ENCODE assay signal across 8 mouse cellular contexts in the genomic region with DNA sequence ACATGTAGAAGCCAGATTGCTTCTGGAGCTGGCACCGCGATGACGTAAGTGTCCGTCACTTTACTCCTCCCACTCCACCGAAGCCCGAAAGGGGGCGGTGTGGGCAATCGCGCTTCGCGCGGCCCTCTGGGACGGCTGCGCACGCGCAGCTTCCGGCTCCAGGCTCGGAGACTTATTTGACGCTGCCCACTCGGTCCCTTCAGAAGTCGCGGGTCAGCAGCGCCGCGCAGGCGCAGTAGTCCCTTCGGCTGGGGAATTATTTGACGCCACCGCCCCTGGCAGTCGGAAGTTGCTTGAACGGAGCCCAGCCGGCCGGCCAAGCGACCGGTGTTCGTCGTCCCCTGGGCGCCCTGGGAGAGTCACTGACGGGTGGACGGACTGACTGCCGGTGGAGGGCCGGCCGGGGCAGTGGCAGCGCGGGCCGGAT. TPM values are rescaled to one million over a fixed set of nuclear protein-coding genes. Genes with fewer than 3 reads are reported as not detected.
DNase-seq lines count a peak whose midpoint lies in the region; ATAC-seq and TF ChIP-seq lines count a peak whose summit lies in the region.

Gene Ralgapb (plus strand): TSS at position 254 of the 427 bp plus-strand sequence.

- peak; percentile 31; the same call in 1 of the 2 replicates for TF ChIP-seq CTCF in cortical plate, adult 2 months (IDR thresholded peaks at IDR 0.05; ENCODE audit: extremely low read depth, insufficient read depth, low read length)

- no peaks in the 10 kb centered on the region for H3K9me3 ChIP-seq in megakaryocyte, embryonic 14.5 days

- peaks cover 12% of the 10 kb centered on the region for H3K4me1 ChIP-seq in cortical plate, adult 2 months (ENCODE audit: control insufficient read depth, insufficient read depth, low read length)
- peaks cover 52% of the 10 kb centered on the region for H3K4me1 ChIP-seq in megakaryocyte, embryonic 14.5 days

- peak; percentile 96 to 98 for DNase-seq in gastrocnemius, adult 8-10 months (ENCODE audit: low spot score in 2 of 2)
- peak; percentile 99 for DNase-seq in hindlimb bud, embryonic 11.5 days (ENCODE audit: extremely low spot score, low read depth, low spot score)
- peak; percentile 97 to 99 for DNase-seq in left cerebral cortex, adult 8-10 months (ENCODE audit: low spot score in 2 of 2)
- peak; percentile 98 to 99 for DNase-seq in right cerebral cortex, postnatal 10 days (ENCODE audit: low spot score in 2 of 2)
- DNase-seq in urinary bladder, postnatal 25 days (ENCODE audit: low spot score) = peak; percentile 99

- peak; percentile 84 for ATAC-seq in activated CD4-positive, CD25-positive, alpha-beta regulatory T cell, adult 4 months

- peaks cover 4% of the 10 kb centered on the region for H3K27me3 ChIP-seq in megakaryocyte, embryonic 14.5 days (replicated peaks)

- H3K36me3 ChIP-seq in megakaryocyte, embryonic 14.5 days (replicated peaks; ENCODE audit: low read length) = no peaks in the 10 kb centered on the region

- peak; percentile 69 for TF ChIP-seq POLR2A in cortical plate, adult 2 months (IDR thresholded peaks at IDR 0.05; ENCODE audit: extremely low read depth, insufficient read depth, low read length)

- H3K27ac ChIP-seq in cortical plate, adult 2 months (ENCODE audit: insufficient read depth, low read length) = peak within 1 kb of the TSS; percentile 80

- peak within 1 kb of the TSS; percentile 68 for H3K4me3 ChIP-seq in cortical plate, adult 2 months (ENCODE audit: insufficient read depth, low read length)
- peak within 1 kb of the TSS; percentile 93 for H3K4me3 ChIP-seq in megakaryocyte, embryonic 14.5 days (replicated peaks)

RNA-seq across cellular contexts. Expression of gene Ralgapb, which starts in this region (rescaled TPM):
- polyA plus RNA-seq in activated CD4-positive, CD25-positive, alpha-beta regulatory T cell, adult 4 months (2017; shearing (Covaris generic)) = 10 to 100 TPM; 11.3 to 13.2 TPM
- 53.1 and 53.6 TPM in 2 replicates for polyA plus RNA-seq in cortical plate, adult 2 months (2012; rRNA removed)
- 10 to 100 TPM; 29.3 to 42.2 (median 32.9) TPM for total RNA-seq in gastrocnemius, adult 8-10 months (2022)
- total RNA-seq in left cerebral cortex, adult 8-10 months (2022) = 100 to 1,000 TPM in 3 of 4 experiments, 10 to 100 TPM in 1; 97.6 to 110 (median 106) TPM
- polyA plus RNA-seq in megakaryocyte, embryonic 14.5 days (2012; ENCODE audit: insufficient read depth, low replicate concordance) = 0.64 and 1.7 TPM in 2 replicates

Comparison
In these comparisons a context has a peak if more than half of its experiments do, and no peak if none do; other contexts are left out.
1. Peak in every context shown above with its lines: DNase-seq, ATAC-seq, H3K4me3 ChIP-seq and H3K27ac ChIP-seq.